Mouse (Mus musculus) ES-Bruce4 (cell line): Measurements from ENCODE around the gene 0610030E20Rik.

Source experiments
- CTCF ChIP-seq: IDR thresholded peaks from one replicate; pipeline ENCODE4 v1.8.1; 2011; ENCODE audit warnings: low read depth, low read length
- EP300 ChIP-seq: IDR thresholded peaks from 2 replicates; pipeline ENCODE4 v1.6.1; 2011; ENCODE audit warnings: low read depth, low read length; ENCODE audit not compliant: insufficient read depth
- POLR2A ChIP-seq: IDR thresholded peaks from one replicate; pipeline ENCODE4 v1.8.1; 2011; ENCODE audit warnings: low read length; ENCODE audit not compliant: insufficient read depth

GRCm38 (mm10) chr6:72388791-72389329 is 41.7 kb downstream of the 0610030E20Rik start:
- TF ChIP-seq POLR2A (no peak), EP300 (no peak), CTCF (no peak)
